Mouse (Mus musculus) neutrophil, adult 5-6 weeks (primary cell): ENCODE data around the gene Agrn. TPM values are rescaled to one million over a fixed set of nuclear protein-coding genes. Genes with fewer than 3 reads are reported as not detected.
A peak's percentile ranks its signal among the peaks of the same experiment; 100 is the strongest.

Source experiments
- ATAC-seq: fragments of 151-379, 151-347 bp; 2 replicates; pipeline ENCODE4 v1.8.0; 2017; ENCODE audit warnings: mild to moderate bottlenecking, moderate TSS enrichment; ENCODE audit not compliant: insufficient number of reproducible peaks, poor library complexity, low FRiP score, severe bottlenecking; ENCODE audit errors: extremely low read depth
- total RNA-seq: library from RNA; stranded (forward); fragments of 200-1000 nt; gene quantifications from 2 replicates; pipeline ENCODE4 v1.2.3, GENCODE M21; 2017

The Agrn gene
- total RNA-seq, 1 experiment from 2014 or later: 7.9 TPM

DNA sequence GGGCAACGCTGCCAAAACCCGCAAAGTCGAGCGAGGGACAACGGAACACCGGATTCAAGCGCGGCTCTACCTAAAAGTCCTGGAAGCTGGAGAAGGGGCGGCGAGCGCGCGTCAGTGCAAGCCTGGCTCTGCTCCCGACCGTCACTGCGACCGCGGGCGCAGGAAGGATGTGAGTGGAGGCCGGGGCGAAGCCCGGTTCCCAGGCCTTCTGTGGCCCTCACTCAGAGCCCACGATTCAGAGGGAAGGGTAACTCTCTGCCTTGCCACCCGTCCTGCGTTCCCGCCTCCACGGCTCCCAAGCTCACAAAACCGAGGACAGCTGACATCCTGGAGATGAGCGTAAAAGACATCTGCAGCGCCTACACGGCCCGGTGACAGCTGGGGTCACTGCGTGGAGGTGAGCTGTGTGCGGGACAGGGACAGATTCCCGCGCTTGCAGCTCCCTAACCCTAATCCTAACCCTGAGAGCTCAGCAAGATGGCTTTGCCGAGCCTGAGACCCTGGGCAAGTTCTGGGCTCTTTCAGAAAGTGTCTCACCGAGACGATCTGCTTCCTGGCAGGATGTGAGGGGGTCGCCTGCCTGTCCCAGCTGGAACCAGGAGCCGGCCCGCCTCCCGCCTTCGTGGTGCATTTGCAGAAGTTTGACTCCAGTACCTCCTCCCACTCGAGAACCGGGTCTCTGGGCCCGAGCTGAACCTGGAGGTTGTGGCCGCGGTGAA lies 6.3 kb upstream of the Agrn start:
- no peak for ATAC-seq

DNA sequence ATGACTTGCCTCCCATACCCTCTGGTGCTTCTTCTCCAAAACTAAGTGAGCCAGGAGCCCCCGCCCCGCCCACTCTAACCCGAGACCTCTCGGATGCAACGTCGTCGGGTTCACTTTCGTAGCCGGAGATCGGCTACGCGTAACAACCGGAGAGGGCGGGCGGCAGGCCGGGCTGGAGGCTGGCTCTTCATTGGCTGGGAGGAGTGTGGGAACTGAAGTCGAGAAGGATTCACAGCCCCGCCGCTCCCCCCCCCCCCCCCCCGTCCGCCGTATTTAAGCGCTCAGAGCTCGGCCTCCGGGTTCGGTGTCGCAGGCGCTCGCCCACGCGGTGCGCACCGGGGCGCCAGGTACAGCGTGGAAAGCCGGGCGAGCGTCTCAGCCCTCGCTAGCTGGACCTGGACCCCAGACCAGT lies 5.7 kb upstream of the Agrn start, which contains the start of gene AW011738:
TSS of gene AW011738 (plus strand) at position 304 of the 412 bp plus-strand sequence.
- ATAC-seq: peak; percentile 81

DNA sequence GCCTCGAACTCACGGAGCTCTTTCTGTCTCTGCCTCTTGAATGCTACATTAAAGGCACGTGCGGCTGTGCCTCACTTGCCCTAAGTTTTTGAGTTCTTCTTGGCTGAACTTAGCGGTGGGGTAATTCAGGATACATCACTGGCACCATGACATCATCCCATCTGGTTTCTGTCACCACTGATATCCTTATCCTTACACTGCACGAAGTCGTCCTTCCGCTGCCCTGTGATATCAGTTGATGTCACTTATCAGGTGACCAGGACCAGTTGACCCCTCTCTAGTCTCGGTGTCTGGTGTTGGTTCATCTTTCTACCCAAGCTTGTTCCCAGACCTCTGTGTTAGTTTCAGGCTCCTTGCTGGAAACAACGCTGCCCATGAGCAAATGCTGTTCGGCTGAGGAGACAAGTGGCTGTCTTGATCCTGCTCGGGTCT lies 5.2 kb upstream of the Agrn start:
- no peak for ATAC-seq

DNA sequence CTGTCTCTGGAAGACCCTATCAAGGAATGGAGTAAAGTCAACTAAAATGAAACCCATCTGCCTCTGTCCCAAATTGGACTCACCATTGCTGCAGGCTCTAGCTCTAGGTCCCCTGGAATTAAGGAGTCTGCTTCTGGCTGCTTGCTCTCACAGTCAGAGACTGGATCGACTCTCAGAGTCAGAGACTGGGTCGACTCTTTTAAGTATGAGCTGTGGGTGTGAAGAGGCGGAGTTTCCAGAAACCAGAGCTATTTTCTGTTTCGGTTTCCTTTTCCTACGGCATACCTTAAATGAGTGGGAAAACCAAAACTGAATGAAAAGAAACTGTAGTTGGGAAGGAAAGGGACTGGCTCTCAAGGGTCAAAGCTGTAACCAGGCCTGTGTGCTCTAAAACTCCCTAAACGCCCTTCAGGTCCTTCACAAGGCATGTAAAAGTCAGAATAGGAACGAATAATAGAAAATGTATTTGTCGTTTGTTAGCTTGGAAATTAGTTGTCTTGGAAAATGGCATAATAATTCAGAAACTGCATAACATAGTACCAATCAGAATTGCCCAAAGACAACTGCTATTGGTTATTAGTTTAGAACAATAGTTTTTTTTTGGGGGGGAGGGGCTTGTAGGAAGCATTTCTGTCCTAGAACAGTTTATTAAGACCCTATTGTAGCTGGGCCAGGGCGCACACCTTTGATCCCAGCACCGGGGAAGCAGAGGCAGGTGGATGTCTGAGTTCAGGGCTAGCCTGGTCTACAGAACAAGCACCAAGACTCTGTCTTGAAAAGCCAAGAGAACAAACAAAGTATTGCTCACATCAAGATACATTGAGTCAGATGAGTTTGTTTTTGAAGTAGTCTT lies 3.6 kb upstream of the Agrn start, which contains the start of gene Isg15:
TSS of gene Isg15 (minus strand) at position 196 of the 853 bp plus-strand sequence.
- ATAC-seq: peak; percentile 20; the same call in 1 of the 2 replicates

DNA sequence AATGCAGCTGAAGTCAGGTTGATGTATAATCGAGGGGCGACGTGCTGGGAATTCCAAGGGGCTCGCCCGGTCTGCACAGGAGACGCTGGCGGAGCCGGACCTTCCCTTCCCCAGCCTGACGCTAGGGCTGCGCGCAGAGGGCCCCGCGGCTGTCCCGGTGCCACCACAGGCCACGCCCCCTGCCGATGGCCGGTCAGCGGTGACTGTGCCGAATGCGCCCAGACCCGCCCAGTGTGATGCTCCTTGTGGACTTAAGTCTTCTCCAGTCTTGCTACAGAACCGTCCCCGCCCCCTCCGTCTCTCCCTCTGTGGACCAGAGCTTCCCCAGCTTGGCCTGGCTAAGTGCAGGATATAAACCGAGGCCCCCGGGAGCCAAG lies 529 bp upstream of the Agrn start:
- peak; percentile 88 for ATAC-seq

DNA sequence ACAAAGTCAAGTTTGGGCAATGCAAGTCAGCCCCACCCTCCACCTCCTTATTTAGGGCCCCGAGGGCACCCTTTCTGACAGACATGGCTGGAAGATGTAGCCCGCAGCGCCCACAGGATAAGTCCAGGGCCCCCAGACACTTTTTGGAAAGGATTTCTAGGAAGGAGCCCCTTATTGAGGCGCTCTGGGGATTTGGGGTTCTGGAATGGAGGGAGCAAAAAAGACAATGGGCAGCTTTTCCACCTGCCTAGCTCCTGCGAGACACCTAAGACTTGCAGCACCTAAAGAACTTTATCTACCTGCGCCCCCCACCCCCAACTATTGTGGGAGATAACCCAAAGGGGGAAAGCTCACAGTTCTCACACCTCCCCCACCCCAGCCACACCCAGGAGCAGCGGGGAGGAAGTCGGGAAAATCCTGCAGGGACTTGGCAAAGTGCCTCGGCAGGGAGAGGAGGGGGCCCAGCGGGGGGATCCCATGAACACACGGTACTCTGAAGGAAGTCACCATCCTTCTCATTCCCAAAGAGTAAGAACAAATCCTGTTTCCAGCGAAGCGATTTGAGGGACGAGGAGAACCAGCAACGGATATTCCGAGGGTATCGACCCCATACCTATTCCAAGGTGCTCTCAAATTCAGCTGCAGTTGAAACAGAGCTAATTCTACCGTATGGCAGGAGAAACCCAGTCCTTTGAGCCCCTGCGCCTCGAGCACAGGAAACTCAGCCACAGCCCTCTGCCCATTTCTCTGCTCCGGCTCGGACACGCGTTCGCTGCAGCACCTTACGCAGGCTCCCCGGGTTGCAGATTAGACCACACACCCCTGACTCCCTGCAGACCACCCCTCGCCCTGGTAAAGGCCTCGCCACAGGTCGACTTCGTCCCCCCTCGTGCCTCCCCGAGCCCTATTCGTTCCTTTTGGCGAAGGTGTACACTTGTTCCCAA lies 1.1 kb downstream of the Agrn start:
- ATAC-seq: no peak

DNA sequence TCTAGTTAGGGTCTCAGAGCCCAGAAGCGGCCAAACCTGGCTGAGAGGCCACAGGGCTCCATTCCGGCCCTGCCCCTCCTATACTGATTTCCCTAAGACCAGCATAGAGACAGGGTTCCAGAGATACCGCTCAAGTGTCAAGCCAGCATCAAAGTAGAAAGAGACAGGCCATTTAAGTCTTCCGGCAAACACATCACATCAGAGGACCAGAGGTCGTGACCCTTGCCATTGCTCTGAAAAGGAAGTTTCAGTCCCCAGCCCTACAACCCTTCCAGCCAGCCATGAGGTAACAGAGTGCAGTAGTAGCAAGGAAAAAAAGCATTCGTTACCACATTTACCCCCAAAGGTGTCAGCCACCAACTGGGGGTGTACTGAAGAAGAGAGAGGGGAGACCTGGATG lies 2.9 kb downstream of the Agrn start:
- no peak for ATAC-seq

DNA sequence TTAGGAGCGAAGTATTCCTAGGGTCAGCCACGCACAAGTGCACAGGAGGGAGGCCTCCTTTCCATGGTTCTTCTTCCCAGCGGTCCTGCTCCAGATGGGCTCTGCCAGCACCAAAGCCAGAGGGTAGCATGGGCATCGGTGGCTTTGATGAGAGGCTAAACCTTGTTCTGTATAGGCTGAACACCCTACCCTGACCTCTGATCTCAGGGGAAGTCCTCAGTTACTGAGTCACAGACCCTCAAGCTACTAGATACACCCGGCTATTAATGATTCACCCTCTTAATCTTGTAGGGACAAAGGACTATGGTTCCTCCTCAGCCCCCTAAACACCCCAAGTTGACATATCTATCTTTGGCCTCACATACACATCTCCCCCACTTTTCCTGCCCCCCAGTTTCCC lies 3.4 kb downstream of the Agrn start:
- ATAC-seq: no peak

DNA sequence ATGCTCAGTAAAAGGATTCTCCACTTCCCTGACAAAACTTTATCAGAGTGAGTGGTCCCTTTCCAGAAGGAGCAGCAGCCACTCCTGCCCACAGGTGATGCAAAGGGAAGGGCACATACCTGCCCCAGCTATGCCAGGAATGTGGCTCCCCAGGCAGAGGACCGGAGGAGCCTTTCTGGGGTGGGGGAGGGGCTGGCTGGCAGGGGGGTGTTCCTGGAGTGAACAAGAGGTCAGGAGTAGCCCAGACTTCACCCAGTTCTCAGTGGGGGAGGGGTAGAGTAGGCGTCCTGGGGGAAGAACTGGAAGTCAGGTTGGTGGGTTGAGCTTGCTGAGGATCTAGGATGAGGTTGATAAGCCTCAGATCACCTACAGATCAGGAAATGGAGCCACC lies 4.1 kb downstream of the Agrn start:
- no peak for ATAC-seq

DNA sequence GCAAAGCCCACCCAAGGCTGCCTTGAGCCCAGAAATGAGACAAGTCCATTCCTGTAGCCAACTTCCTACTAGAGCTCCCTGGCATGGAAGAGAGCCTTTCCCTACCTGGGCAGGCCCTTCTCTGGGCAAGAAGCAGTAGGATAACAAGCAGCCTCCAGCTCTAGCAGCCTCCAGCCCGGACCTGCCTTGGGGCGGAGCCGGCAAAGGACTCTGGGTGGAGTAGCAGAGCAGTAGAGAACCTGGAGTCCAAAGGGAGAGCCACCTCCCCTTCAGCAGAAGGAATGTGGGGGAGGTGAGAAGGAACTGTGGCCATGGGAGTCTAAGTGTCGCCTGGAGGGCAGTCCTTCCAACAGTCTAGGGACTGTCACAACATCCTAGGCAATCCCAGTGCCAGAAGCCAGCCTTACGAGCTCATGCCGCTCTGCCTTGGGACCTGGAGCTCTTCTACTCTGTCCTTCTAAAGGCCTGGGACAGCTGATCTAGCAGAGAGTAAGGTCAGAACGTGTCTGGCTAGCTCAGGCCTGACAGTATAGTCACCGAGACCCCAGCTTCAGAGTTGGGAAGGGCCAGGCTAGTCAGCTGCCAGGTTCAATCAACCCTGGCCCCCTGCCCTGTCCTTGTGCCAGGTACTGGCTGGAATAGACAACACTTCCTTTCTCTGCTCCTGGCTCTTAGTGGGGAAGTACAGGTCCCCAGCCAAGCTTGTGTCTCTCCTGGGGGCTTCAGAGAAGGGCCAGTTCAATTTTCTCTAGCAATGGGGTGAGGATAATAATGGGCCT lies 4.7 kb downstream of the Agrn start:
- ATAC-seq: no peak

DNA sequence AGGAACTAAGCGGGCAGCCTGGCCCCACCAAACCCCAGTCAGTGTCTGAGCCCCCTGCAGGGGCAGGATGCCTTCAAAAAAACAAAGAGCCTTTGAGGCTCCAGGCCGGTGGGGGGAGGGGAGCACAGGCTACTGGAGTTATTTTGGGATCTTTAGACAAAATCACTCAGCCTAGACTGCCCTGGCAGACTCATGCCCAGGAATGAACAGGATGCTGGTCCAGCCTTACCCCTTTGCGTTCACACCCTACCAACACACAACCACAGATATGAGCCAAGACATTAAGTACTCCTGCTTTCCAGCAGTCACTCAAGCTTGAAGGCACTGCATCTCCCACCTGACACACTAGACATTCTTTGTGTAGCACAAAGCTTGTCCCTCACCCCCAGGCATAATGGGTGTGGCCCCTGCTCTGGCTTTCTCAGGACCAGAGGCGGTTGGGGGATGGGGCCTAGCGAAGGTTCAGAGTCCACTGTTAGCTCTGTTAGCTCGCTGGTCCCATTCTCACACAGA lies 8.4 kb downstream of the Agrn start:
- ATAC-seq: no peak

DNA sequence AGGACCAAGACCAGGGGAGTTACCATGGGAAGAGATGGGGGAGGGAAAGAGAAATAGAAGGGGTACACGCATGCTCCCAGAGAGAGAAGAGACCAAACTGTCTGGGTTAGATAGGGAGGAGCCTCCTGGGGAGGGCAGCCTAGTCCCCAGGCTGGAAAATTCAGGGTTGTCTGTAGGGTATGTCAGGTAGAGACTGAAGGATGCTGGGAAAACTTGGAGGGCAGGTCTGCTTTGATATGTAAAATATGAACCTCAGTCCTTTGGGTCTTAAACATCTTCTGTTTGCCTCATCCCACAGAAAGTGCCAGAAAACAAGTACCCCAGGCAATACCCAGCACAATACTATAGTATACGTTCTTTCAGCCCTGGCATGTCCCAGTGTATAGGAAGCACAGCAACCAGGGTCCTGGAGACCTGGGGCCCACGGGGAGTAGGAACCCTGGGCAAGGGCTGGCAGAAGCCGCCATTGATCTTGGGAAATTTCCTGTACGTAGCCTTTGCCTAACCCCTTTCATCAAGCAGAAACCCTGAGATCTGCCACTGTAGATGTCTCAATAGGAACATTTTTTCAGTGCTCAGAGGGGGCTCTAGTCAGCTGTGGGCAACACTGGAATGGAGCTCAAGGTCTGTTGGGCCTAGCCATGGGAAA lies 9.0 kb downstream of the Agrn start:
- ATAC-seq: no peak

DNA sequence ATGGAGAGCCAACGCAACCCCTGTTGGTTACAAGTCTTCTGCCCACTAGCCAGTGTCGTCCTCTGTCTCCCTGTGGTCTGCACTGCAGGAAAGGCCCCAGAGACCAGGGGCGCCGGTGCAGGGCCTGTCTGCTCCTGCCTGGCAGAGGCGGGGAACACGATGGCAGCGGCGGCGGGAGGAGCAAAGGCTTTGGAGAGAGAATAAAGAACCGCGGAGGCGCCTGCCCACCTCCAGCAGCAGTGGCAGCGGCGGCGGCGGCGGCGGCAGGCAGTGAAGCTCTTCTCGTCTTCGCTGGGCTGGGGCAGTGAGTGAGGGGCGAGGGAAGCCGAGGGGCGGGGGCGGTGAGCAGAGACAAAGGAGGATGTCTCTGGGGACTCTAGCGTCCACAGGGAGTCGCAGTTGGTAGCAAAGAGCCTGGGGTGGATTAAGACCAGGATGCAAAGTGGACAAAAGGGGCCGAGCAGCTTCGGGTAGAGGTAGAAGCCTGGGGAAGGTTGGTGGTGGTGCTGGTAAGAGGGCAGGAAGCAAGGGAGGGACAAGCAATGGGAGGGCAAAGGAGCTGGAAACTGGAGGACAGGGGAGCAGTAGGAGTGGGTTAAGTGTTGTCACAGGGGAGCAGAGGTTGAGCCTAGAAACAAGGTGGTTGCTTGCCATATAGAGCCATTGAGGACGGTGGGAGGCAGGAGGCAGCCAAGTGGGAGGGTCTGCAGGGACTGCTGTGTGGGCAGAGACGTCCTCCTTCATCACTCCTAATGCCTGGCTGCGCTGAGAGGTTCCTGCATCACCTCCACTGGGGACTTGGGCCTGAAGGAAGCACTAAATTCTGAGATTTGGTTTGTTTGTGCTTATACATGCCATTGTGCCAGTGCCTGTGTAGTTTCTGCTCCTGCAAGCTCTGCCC lies 11.1 kb downstream of the Agrn start:
- no peak for ATAC-seq

DNA sequence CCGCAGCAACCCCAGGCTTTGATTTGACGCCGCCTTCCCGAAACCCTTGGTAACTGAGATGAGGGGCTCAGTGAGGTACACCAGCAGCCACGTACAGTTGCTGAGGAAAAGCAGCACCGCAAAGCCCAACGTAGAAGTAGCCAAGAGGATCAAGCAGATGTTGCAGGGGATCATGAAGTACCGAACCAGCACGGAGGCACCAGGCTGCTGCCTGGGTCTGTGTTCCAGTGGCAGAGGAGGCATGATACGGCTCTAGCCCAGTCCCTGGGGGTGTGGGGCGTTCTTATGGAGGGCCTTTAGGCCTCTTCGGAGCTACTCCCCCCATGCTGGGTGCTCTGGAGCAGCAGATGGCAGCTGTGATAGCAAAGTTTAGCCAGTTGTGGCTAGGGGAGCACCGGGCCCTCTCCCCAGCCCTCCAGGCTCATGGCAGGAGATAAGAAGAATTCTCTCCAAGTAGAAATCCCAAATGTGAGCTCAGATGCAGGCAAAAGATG lies 11.8 kb downstream of the Agrn start:
- ATAC-seq: no peak

DNA sequence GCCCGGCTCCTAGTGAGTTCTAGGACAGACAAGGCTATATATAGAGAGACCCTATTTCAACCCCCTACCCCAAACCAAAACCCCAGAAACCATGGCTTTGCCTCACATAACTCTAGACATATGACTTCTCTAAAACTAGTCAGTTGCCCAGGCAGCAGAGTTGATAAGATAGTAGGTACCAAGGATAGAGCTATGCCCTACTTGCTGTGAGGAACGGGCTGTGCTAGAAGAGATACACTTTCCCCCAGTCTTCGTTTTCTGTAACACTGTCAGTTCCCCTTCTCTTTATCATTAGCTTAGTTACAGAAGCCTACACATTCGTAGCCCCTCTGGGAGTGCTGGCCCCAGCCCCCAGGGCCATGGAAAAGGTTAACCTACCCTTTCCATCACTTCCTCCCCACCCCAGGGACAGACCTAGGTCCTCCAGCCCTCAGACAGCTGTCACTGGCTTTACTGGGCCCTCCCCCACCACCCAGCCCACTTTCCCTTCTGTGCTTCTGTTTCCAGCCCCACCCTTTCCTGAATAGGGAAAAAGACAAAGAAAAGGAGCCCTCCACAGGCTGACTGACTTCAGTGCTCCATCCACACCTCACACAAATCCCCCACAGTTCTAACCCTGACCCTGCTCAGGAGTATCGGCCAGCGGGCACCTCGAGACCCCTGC lies 12.9 kb downstream of the Agrn start:
- ATAC-seq: no peak

DNA sequence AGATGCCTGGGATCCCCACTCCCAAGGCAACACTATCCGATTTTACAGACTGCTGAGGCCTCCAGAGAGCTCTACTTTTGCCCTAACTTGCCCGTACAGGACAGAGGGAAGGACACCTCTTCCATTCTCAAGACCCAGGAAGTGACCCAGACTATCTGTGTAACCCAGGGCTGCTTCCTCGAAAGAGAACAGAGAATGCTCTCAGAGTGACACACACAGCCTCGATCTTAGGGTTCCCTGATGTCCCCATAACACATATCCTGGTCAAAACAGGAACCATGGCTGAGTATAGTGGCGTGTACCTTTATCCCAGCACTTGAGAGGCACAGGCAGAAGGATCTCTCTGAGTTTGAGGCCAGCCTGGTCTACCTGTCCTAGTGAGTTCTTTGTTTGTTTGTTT lies 13.5 kb downstream of the Agrn start:
- ATAC-seq: no peak
